Mouse (Mus musculus): ENCODE measurements around the gene Aldh16a1. TPM values are rescaled to one million over a fixed set of nuclear protein-coding genes. Genes with fewer than 3 reads are reported as not detected.

The Aldh16a1 gene
- polyA plus RNA-seq, 1 experiment: 25.0 TPM

DNA sequence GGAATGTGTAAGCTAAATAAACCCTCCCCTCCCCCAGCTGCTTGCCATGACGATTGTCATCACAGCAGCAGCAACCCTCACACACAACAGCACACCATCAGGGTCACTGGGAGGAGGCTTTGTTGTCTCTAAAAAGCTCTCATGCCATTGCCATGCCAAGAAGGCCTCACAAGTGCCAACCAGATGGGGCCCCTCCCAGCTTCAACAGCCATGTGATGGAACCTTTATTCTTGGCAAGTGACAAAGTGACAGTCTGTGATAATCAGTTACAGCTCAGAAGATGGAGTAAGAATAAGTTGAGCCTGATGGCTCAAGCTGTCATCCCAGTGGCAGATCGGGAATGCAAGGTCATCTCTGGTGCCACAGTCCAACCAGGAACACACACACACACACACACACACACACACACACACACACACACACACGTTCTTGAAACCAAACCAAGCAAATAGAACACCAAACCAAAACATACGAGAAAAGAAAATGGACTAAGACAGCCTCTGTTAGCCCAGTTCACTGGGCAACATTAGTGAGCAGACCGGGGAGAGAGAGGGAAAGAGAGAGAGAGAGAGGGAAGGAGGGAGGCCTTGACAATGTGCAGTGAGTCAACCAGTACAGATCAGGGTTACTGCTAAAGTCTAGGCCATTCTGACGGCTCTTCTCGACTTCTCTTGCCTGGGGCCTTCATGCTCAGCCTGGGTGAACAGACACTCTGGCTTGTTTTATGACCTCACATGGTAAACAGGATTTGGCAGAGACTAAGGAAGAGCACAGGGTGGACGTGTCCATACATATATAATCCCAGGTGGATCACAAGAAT, 14.3 kb downstream of the Aldh16a1 start:
- no peaks in the 10 kb centered on the region for H3K4me1 ChIP-seq (ENCODE audit: control insufficient read depth, insufficient read depth, low read length)
- H3K27ac ChIP-seq (ENCODE audit: insufficient read depth, low read length): no peak overlapping the region
- H3K4me3 ChIP-seq (ENCODE audit: insufficient read depth, low read length): no peak overlapping the region
- TF ChIP-seq POLR2A (IDR thresholded peaks at IDR 0.05; ENCODE audit: low read depth, low read length): no peak
- no peak for TF ChIP-seq CTCF (IDR thresholded peaks at IDR 0.05; ENCODE audit: borderline replicate concordance, insufficient read depth, low read length)

DNA sequence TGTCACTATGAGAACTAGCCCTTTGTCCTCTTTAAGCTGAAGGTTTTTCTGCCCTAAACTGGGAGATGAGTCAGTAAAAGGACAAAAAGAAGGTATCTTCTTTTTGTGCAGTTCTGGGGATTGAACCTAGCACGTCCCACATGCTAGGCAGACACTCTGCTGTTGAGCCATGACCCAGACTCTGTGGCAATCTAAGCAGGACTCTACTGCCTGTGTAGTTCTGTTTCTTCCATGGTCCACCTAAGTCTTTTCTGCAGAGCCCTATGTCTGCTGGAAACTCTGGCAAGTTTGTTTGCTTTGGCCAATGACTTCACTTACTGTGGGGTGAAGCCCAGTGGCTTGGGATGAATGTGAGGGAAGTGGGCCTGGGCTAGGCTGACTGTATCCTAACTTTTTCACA, 16.0 kb downstream of the Aldh16a1 start:
- TF ChIP-seq POLR2A (IDR thresholded peaks at IDR 0.05; ENCODE audit: low read depth, low read length): no peak
- TF ChIP-seq CTCF (IDR thresholded peaks at IDR 0.05; ENCODE audit: borderline replicate concordance, insufficient read depth, low read length): no peak
- no peaks in the 10 kb centered on the region for H3K4me1 ChIP-seq (ENCODE audit: control insufficient read depth, insufficient read depth, low read length)
- H3K4me3 ChIP-seq (ENCODE audit: insufficient read depth, low read length): no peak overlapping the region
- H3K27ac ChIP-seq (ENCODE audit: insufficient read depth, low read length): no peak overlapping the region

DNA sequence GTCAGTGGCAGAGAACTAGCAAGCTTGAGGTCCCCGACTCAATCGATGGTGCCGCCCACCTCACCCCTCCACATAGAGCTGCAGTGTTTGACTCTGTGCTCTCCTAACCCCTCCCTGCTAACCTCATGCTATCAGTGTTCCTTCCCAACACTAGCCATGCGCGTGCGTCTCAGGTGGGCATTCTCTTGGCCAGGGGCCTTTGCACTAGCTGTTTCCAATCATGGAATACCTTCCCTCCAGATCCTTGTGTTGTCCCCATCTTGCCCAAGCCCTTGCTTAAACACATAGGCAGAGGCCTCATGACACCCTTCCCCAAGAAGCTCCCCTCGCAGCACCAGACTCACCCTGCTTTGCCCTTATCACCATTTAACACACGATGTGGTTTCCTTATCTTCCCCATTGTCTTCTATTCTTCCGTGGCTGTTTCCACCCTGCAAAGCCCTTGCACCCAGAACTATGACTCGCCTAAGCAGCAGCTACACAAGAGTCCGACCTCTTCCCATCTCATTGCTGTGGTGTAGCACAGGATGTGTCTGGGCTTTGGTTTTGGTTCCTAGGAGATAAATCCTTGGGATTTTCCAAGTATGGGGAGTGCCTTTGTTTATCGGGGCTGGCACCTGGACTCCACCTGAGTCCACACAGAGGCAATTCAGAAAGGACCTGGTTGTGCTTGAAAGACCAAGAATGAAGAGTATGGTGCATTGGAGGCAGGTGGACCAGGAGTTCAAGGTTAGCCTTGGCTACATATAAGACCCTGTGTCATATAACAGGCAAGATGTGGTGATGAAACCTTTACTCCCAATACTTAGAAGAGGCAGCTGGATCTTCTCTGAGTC, 17.0 kb downstream of the Aldh16a1 start:
- no peaks in the 10 kb centered on the region for H3K4me1 ChIP-seq (ENCODE audit: control insufficient read depth, insufficient read depth, low read length)
- no peak for TF ChIP-seq POLR2A (IDR thresholded peaks at IDR 0.05; ENCODE audit: low read depth, low read length)
- no peak for TF ChIP-seq CTCF (IDR thresholded peaks at IDR 0.05; ENCODE audit: borderline replicate concordance, insufficient read depth, low read length)
- H3K4me3 ChIP-seq (ENCODE audit: insufficient read depth, low read length): no peak overlapping the region
- no peak overlapping the region for H3K27ac ChIP-seq (ENCODE audit: insufficient read depth, low read length)

DNA sequence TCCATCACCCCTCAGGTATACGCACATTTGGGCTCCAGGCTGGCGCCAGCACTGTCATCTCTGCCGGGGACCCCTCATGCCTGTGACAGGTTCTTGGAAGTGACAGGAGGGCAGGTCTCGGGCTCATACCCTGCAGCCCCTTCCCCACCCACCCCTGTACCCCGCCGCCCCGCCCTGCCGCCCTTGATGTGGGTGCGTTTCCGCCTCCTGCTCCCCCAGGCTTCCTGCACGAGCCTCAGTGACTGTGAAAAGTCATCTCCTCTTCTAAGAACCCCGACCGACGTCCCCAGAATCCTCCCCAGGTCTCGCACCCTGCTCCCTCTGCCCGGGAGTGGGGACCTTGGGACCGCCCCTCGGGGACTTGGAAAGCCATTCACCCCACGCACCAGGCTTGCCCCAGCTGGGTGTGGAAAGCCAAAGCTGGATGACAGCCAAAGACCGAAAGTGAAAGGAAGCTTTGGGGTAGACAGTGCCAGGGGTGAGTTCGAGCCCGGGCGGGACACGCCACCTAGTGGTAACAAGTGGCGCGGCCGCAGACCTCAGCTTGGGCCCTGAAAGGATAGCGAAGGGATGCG, 18.3 kb downstream of the Aldh16a1 start, which contains the start of the genes Gm45713 and Flt3l:
Gm45713 (minus strand) TSS at position 239 of the 575 bp plus-strand sequence.
Flt3l (minus strand) TSS at position 440 of the 575 bp plus-strand sequence.
- no peak within 1 kb of the TSS for H3K27ac ChIP-seq (ENCODE audit: insufficient read depth, low read length)
- no peaks in the 10 kb centered on the region for H3K4me1 ChIP-seq (ENCODE audit: control insufficient read depth, insufficient read depth, low read length)
- TF ChIP-seq POLR2A (IDR thresholded peaks at IDR 0.05; ENCODE audit: low read depth, low read length): peak; percentile 69
- peak; percentile 86 for TF ChIP-seq CTCF (IDR thresholded peaks at IDR 0.05; ENCODE audit: borderline replicate concordance, insufficient read depth, low read length)
- H3K4me3 ChIP-seq (ENCODE audit: insufficient read depth, low read length): peak within 1 kb of the TSS; percentile 45

DNA sequence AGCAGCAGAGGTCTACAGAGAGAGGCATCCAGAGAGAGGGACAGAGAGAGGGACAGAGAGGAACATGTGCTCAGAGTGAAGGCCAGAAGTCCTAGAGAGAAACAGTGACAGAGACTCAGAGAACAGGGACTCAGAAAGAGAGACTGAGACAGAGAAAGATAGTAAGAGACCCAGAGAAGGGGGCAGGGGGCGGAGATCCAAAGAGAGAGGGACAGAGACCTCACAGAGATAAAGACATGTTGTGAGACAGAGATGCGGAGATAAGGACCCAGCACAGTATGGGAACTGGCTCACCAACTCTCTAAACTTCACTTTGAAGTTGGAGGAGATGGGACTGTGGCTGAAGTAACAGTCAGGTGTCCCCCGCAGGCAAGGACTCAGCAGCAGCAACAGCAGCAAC, 19.0 kb downstream of the Aldh16a1 start:
- H3K4me3 ChIP-seq (ENCODE audit: insufficient read depth, low read length): no peak overlapping the region
- H3K27ac ChIP-seq (ENCODE audit: insufficient read depth, low read length): no peak overlapping the region
- H3K4me1 ChIP-seq (ENCODE audit: control insufficient read depth, insufficient read depth, low read length): no peaks in the 10 kb centered on the region
- no peak for TF ChIP-seq CTCF (IDR thresholded peaks at IDR 0.05; ENCODE audit: borderline replicate concordance, insufficient read depth, low read length)
- no peak for TF ChIP-seq POLR2A (IDR thresholded peaks at IDR 0.05; ENCODE audit: low read depth, low read length)

DNA sequence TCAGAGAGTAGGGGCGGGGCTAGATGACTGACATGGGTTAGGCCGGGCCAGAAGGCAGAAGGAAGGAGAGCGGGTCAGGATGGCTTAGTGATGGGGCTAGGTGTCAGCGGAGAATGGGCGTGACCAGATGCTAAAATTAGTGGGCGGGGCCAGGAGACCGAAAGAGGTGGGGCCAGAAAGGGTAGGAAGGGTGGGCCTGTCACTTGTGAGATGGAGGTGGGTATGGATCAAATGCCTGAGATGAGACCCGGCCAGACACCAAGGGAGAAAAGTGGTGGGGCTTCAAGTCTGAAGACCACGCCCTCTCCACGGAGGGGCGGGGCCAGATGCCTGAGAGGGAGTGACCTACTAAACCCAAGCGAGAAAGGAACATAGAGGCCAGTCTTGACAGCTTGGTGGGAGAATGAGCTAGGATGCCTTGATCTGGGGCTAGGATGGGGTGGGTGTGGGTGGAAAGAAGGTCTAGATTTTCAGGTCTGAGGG, 19.8 kb downstream of the Aldh16a1 start:
- no peak overlapping the region for H3K4me3 ChIP-seq (ENCODE audit: insufficient read depth, low read length)
- H3K4me1 ChIP-seq (ENCODE audit: control insufficient read depth, insufficient read depth, low read length): no peaks in the 10 kb centered on the region
- TF ChIP-seq POLR2A (IDR thresholded peaks at IDR 0.05; ENCODE audit: low read depth, low read length) (no peak), CTCF (IDR thresholded peaks at IDR 0.05; ENCODE audit: borderline replicate concordance, insufficient read depth, low read length) (no peak)
- H3K27ac ChIP-seq (ENCODE audit: insufficient read depth, low read length): no peak overlapping the region

DNA sequence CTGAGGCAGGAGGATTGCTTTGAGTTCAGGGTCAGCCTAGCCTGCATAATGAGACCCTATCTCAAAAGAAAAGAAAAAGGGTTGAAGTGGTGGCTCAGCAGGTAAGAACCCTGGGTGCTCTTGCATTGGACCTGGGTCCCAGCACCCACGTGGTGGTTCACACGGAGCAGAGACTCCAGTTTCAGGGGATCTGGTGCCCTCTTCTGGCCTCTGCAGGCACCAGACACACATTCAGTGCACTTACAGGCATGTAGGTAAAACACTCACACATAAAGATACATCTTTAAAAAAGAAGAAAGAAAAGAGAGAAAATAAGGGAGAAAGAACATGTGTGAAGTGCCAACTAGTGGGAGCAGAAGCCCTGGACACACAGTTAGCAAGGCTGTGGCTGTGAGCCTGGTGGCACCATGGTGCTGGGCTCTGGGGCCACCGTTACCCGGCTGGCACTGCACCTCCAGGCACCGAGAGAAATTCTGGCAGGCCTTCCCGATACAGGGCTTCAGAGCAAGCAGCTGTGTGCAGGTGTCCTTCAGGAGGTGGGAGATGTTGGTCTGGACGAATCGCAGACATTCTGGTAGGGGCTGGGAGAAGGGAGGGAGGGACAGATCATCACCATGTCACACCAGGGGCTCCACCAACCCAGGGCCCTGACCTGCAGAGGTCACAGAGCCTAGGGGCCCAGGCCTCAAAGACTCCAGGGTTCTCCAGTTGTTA, 20.8 kb downstream of the Aldh16a1 start:
- no peak for TF ChIP-seq POLR2A (IDR thresholded peaks at IDR 0.05; ENCODE audit: low read depth, low read length)
- TF ChIP-seq CTCF (IDR thresholded peaks at IDR 0.05; ENCODE audit: borderline replicate concordance, insufficient read depth, low read length): no peak
- Histone ChIP-seq H3K27ac (ENCODE audit: insufficient read depth, low read length) (no peak overlapping the region), H3K4me1 (ENCODE audit: control insufficient read depth, insufficient read depth, low read length) (no peaks in the 10 kb centered on the region), H3K4me3 (ENCODE audit: insufficient read depth, low read length) (no peak overlapping the region)

DNA sequence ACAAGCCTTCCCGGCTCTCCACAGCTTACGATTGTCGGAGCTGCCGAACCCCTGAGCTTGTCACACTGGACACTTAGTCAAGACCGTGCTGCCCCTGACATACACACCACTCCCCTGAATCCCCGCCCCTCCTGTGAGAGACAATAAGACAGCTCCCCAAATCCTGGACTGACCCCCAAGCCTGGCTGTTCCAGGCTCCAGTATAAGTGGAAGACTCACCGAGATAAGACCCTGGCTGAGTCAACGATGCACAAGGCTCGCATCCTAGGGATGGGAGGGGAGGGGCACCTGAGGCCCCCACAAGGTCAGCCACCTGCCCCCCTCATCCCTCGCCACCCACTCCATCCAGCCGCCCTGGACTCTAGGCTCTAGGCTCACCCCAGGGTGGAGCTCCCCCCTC, 22.5 kb downstream of the Aldh16a1 start:
- Histone ChIP-seq H3K4me1 (ENCODE audit: control insufficient read depth, insufficient read depth, low read length) (no peaks in the 10 kb centered on the region), H3K27ac (ENCODE audit: insufficient read depth, low read length) (no peak overlapping the region), H3K4me3 (ENCODE audit: insufficient read depth, low read length) (no peak overlapping the region)
- TF ChIP-seq POLR2A (IDR thresholded peaks at IDR 0.05; ENCODE audit: low read depth, low read length) (no peak), CTCF (IDR thresholded peaks at IDR 0.05; ENCODE audit: borderline replicate concordance, insufficient read depth, low read length) (no peak)
